Mouse (Mus musculus): Measurements from ENCODE around the gene Asah2. TPM values are rescaled to one million over a fixed set of nuclear protein-coding genes. Genes with fewer than 3 reads are reported as not detected.

Asah2 gene
- total and polyA plus RNA-seq, 3 experiments: 0.38 to 0.73 (median 0.63) TPM

- Histone ChIP-seq H3K4me2 (ENCODE audit: insufficient read depth, low read depth, poor library complexity, severe bottlenecking) (no peak overlapping the region), H3K4me3 (replicated peaks in 1 of 3; ENCODE audit: low read depth in 2 of 3, low read length in 2 of 3, poor library complexity in 1 of 3) (no peak overlapping the region), H3K9ac (ENCODE audit: insufficient read depth, low read depth) (no peak overlapping the region), H3K36me3 (replicated peaks in 1 of 2; ENCODE audit: control insufficient read depth in 1 of 2, insufficient read depth in 1 of 2, low read length in 1 of 2) (peaks cover 0 to 5% of the 10 kb centered on the region in 2 experiments), H3K79me2 (replicated peaks; ENCODE audit: control insufficient read depth, extremely low read depth, insufficient read depth, poor library complexity, severe bottlenecking) (no peaks in the 10 kb centered on the region), H3K27me3 (replicated peaks) (no peaks in the 10 kb centered on the region), H3K4me1 (ENCODE audit: control insufficient read depth in 1 of 2, insufficient read depth in 2 of 2) (peaks cover 0 to 16% of the 10 kb centered on the region in 2 experiments; a peak in 2 of 4 replicates), H3K27ac (ENCODE audit: insufficient read depth, low read depth) (no peak overlapping the region), H3K9me3 (replicated peaks; ENCODE audit: low read length) (no peaks in the 10 kb centered on the region)
- TF ChIP-seq SMC3 (IDR thresholded peaks at IDR 0.05; ENCODE audit: low read depth, low read length) (no peak), ETS1 (conservative IDR thresholded peaks at IDR 0.05; ENCODE audit: low read depth, low read length) (no peak), E2F4 (IDR thresholded peaks at IDR 0.05; ENCODE audit: insufficient replicate concordance, low read depth, low read length) (no peak), USF2 (conservative IDR thresholded peaks at IDR 0.05; ENCODE audit: low read depth, low read length) (no peak)
- dilution Hi-C loops (cut with MboI; ENCODE audit: extremely low pct_ligation_motif_present, extremely low pct_unique_long_range_greater_than_20kb, low sequenced_read_pairs): no loop called here
- no peak for DNase-seq (ENCODE audit: extremely low read depth)
- in situ Hi-C loops (cut with MboI; ENCODE audit: low pct_ligation_motif_present, low pct_unique_long_range_greater_than_20kb, low sequenced_read_pairs): no loop called here
Observed at GRCm38 (mm10) chr19:32142383-32142782, 34.4 kb upstream of the Asah2 start.

- Histone ChIP-seq H3K27me3 (replicated peaks) (no peaks in the 10 kb centered on the region), H3K4me1 (ENCODE audit: control insufficient read depth in 1 of 2, insufficient read depth in 2 of 2) (peaks cover 0 to 21% of the 10 kb centered on the region in 2 experiments; a peak in 2 of 4 replicates), H3K9ac (ENCODE audit: insufficient read depth, low read depth) (no peak overlapping the region), H3K36me3 (replicated peaks in 1 of 2; ENCODE audit: control insufficient read depth in 1 of 2, insufficient read depth in 1 of 2, low read length in 1 of 2) (peaks cover 0 to 5% of the 10 kb centered on the region in 2 experiments), H3K9me3 (replicated peaks; ENCODE audit: low read length) (no peaks in the 10 kb centered on the region), H3K27ac (ENCODE audit: insufficient read depth, low read depth) (no peak overlapping the region), H3K79me2 (replicated peaks; ENCODE audit: control insufficient read depth, extremely low read depth, insufficient read depth, poor library complexity, severe bottlenecking) (no peaks in the 10 kb centered on the region), H3K4me3 (replicated peaks in 1 of 3; ENCODE audit: low read depth in 2 of 3, low read length in 2 of 3, poor library complexity in 1 of 3) (no peak overlapping the region), H3K4me2 (ENCODE audit: insufficient read depth, low read depth, poor library complexity, severe bottlenecking) (no peak overlapping the region)
- dilution Hi-C loops (cut with MboI; ENCODE audit: extremely low pct_ligation_motif_present, extremely low pct_unique_long_range_greater_than_20kb, low sequenced_read_pairs): no loop called here
- in situ Hi-C loops (cut with MboI; ENCODE audit: low pct_ligation_motif_present, low pct_unique_long_range_greater_than_20kb, low sequenced_read_pairs): no loop called here
- TF ChIP-seq BHLHE40 (IDR thresholded peaks at IDR 0.05; ENCODE audit: low read depth, low read length) (no peak), MXI1 (IDR thresholded peaks at IDR 0.05; ENCODE audit: low read depth, low read length) (no peak), ZNF384 (IDR thresholded peaks at IDR 0.05; ENCODE audit: low read depth, low read length) (no peak), CHD1 (IDR thresholded peaks at IDR 0.05; ENCODE audit: low read depth, low read length) (no peak), TCF12 (IDR thresholded peaks at IDR 0.05; ENCODE audit: low read depth, low read length) (no peak), EP300 (IDR thresholded peaks at IDR 0.05; ENCODE audit: low read length) (no peak), TBP (conservative IDR thresholded peaks at IDR 0.05; ENCODE audit: low read depth, low read length) (no peak), PAX5 (IDR thresholded peaks at IDR 0.05; ENCODE audit: low read length) (no peak), MYC (IDR thresholded peaks at IDR 0.05; ENCODE audit: low read depth, low read length) (no peak), CHD2 (IDR thresholded peaks at IDR 0.05; ENCODE audit: low read length) (no peak), CTCF (conservative IDR thresholded peaks at IDR 0.05 in 1 of 2, IDR thresholded peaks at IDR 0.05 in 1 of 2; ENCODE audit: low read depth in 2 of 2, low read length in 2 of 2) (no peak), USF2 (conservative IDR thresholded peaks at IDR 0.05; ENCODE audit: low read depth, low read length) (no peak), UBTF (IDR thresholded peaks at IDR 0.05; ENCODE audit: low read depth, low read length) (no peak), KAT2A (IDR thresholded peaks at IDR 0.05; ENCODE audit: insufficient replicate concordance, low read length) (no peak), JUND (conservative IDR thresholded peaks at IDR 0.05; ENCODE audit: low read depth, low read length) (no peak), RAD21 (IDR thresholded peaks at IDR 0.05; ENCODE audit: low read depth, low read length) (no peak), ELF1 (IDR thresholded peaks at IDR 0.05; ENCODE audit: low read depth, low read length) (no peak), MAZ (IDR thresholded peaks at IDR 0.05; ENCODE audit: low read depth, low read length) (no peak)
- no peak for DNase-seq (ENCODE audit: extremely low read depth)
Observed at GRCm38 (mm10) chr19:32138361-32139088, 30.5 kb upstream of the Asah2 start.

Measured in CH12.LX (cell line).